Mouse (Mus musculus): ENCODE measurements around the gene Ncoa4. TPM values are rescaled to one million over a fixed set of nuclear protein-coding genes. Genes with fewer than 3 reads are reported as not detected.

Gene Ncoa4
- polyA plus RNA-seq, 1 experiment from 2014 or later: 289 TPM

GRCm38 (mm10) chr14:32141723-32142122 is 17.9 kb upstream of the Ncoa4 start, which contains the start of gene Msmb:
Msmb (plus strand) TSS chr14:32142023.
- no peak for ATAC-seq
- peak within 1 kb of the TSS; percentile 6; the same call in 1 of the 2 replicates for H3K9ac ChIP-seq
- H3K4me2 ChIP-seq: no peak within 1 kb of the TSS
- no peak within 1 kb of the TSS for H3K4me3 ChIP-seq
- no peaks in the 10 kb centered on the region for H3K36me3 ChIP-seq
- H3K4me1 ChIP-seq: peaks cover 49% of the 10 kb centered on the region
- H3K9me3 ChIP-seq (replicated peaks): no peaks in the 10 kb centered on the region
- H3K27me3 ChIP-seq (replicated peaks): no peaks in the 10 kb centered on the region
- 83% methylated on average over 5 of the region's 5 CpGs for WGBS (ENCODE audit: insufficient replicate concordance)
- H3K27ac ChIP-seq: peak within 1 kb of the TSS; percentile 0; the same call in 1 of the 2 replicates

DNA sequence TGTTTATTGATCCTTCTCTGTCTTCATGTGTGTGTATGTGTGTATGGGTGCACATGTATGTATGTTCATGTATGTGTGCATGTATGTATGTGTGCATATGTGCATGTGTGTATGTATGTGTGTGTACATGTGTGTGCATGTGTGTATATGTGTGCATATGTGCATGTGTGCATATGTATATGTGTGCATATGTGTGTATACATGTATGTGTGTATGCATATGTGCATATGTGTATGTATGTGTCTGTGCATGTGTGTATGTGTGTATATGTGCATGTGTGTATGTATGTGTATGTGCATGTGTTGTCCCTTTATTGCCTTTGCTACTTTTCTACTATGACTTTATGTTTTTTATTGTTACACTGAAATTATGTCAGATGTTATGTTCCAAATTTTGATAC is 14.9 kb upstream of the Ncoa4 start:
- Histone ChIP-seq H3K9ac (no peak overlapping the region; the same call in 1 of the 2 replicates), H3K4me3 (no peak overlapping the region), H3K4me2 (peak overlapping the region; percentile 14; the same call in 1 of the 2 replicates), H3K27ac (peak overlapping the region; percentile 34), H3K36me3 (no peaks in the 10 kb centered on the region), H3K4me1 (peaks cover 54% of the 10 kb centered on the region), H3K27me3 (replicated peaks) (no peaks in the 10 kb centered on the region), H3K9me3 (replicated peaks) (peaks cover 12% of the 10 kb centered on the region; the same call in 1 of the 2 replicates)
- no peak for ATAC-seq

GRCm38 (mm10) chr14:32145401-32145800 is 14.3 kb upstream of the Ncoa4 start:
- H3K36me3 ChIP-seq: no peaks in the 10 kb centered on the region
- no peaks in the 10 kb centered on the region for H3K27me3 ChIP-seq (replicated peaks)
- H3K27ac ChIP-seq: peak overlapping the region; percentile 96
- peak overlapping the region; percentile 69 for H3K4me2 ChIP-seq
- 55% methylated on average over 4 of the region's 4 CpGs for WGBS (ENCODE audit: insufficient replicate concordance)
- peaks cover 12% of the 10 kb centered on the region; the same call in 1 of the 2 replicates for H3K9me3 ChIP-seq (replicated peaks)
- peak overlapping the region; percentile 50 for H3K4me3 ChIP-seq
- peak overlapping the region; percentile 72 for H3K9ac ChIP-seq
- peaks cover 50% of the 10 kb centered on the region for H3K4me1 ChIP-seq
- peak; percentile 43 for ATAC-seq

DNA sequence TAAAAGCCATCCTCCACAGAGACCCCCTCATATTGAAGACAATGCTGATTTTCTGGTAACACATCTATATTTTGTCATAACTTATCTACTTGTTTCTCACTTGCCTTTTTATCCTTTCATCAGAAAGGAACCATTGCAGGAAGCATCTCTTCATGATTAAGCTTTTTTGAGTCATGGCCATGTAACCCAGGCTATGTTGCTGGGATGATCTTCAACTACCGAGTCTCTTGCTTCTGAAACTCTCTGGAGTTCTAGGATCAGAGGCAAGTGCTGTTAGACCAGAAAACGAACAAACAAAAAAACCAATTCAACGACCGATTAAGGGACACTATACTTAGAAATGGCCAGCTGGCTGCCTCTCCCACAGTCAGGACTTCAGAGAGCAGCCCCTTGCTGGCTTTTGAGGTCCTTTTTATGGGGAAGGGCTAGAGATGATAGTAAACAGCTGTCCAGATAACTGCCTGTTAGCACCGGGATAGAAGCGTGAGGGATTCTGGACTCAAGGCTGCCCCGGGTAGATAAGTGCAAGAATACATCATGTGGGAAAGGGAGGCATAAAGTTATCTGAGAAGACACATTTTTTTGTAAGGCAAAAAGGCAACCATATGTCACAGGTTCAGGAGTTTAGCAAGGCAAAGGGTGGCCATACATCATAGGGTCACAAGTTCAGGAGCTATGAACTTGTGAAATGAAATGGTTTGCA is 13.7 kb upstream of the Ncoa4 start:
- Histone ChIP-seq H3K4me3 (peak overlapping the region; percentile 50), H3K9me3 (replicated peaks) (peaks cover 12% of the 10 kb centered on the region; the same call in 1 of the 2 replicates), H3K27me3 (replicated peaks) (no peaks in the 10 kb centered on the region), H3K9ac (peak overlapping the region; percentile 72), H3K27ac (peak overlapping the region; percentile 96), H3K4me1 (peaks cover 44% of the 10 kb centered on the region), H3K4me2 (peak overlapping the region; percentile 69), H3K36me3 (no peaks in the 10 kb centered on the region)
- peak; percentile 96 for ATAC-seq
- WGBS (ENCODE audit: insufficient replicate concordance): 16% methylated on average over 7 of the region's 7 CpGs

- peak overlapping the region; percentile 44 for H3K9ac ChIP-seq
- peak overlapping the region; percentile 96 for H3K27ac ChIP-seq
- H3K4me3 ChIP-seq: 0 out of 2 replicates have a peak overlapping the region, but pooled peaks have one; percentile 4
- peaks cover 38% of the 10 kb centered on the region for H3K4me1 ChIP-seq
- no peaks in the 10 kb centered on the region for H3K27me3 ChIP-seq (replicated peaks)
- peaks cover 12% of the 10 kb centered on the region; the same call in 1 of the 2 replicates for H3K9me3 ChIP-seq (replicated peaks)
- H3K4me2 ChIP-seq: peak overlapping the region; percentile 69
- peak; percentile 53 for ATAC-seq
- WGBS (ENCODE audit: insufficient replicate concordance): 33% methylated on average over 2 of the region's 2 CpGs
- H3K36me3 ChIP-seq: no peaks in the 10 kb centered on the region
Measured at GRCm38 (mm10) chr14:32146578-32146977, 13.1 kb upstream of the Ncoa4 start.

DNA sequence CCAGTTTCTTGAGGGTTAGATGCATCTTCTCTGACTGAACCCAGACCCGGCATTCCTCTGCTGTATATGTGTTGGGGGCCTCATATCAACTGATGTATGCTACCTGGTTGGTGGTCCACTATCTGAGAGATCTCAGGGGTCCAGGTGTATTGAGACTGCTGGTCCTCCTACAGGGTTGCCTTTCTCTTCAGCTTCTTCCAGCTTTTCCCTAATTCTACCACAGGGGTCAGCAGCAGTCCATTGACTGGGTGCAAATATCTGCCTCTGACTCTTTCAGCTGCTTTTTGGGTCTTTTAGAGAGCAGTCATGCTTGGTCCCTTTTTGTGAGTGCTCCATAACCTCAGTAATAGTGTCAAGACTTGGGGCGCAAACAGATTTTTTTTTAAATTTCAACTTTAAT is 8.8 kb upstream of the Ncoa4 start:
- WGBS (ENCODE audit: insufficient replicate concordance): 70% methylated on average over 2 of the region's 2 CpGs
- Histone ChIP-seq H3K27me3 (replicated peaks) (no peaks in the 10 kb centered on the region), H3K4me3 (no peak overlapping the region), H3K9ac (no peak overlapping the region), H3K4me2 (no peak overlapping the region), H3K4me1 (peaks cover 14% of the 10 kb centered on the region), H3K27ac (no peak overlapping the region), H3K36me3 (no peaks in the 10 kb centered on the region), H3K9me3 (replicated peaks) (peaks cover 12% of the 10 kb centered on the region; the same call in 1 of the 2 replicates)
- ATAC-seq: no peak

- Histone ChIP-seq H3K9me3 (replicated peaks) (peaks cover 7% of the 10 kb centered on the region; the same call in 1 of the 2 replicates), H3K4me2 (no peak overlapping the region), H3K36me3 (no peaks in the 10 kb centered on the region), H3K4me3 (no peak overlapping the region), H3K27me3 (replicated peaks) (no peaks in the 10 kb centered on the region), H3K27ac (no peak overlapping the region), H3K4me1 (peaks cover 1% of the 10 kb centered on the region), H3K9ac (no peak overlapping the region)
- ATAC-seq: no peak
- WGBS (ENCODE audit: insufficient replicate concordance): 81% methylated on average over 18 of the region's 18 CpGs
Measured at GRCm38 (mm10) chr14:32152243-32152965, 7.3 kb upstream of the Ncoa4 start.

GRCm38 (mm10) chr14:32153156-32153555 is 6.5 kb upstream of the Ncoa4 start:
- Histone ChIP-seq H3K9me3 (replicated peaks) (no peaks in the 10 kb centered on the region; the same call in 1 of the 2 replicates), H3K27ac (no peak overlapping the region), H3K36me3 (no peaks in the 10 kb centered on the region), H3K4me3 (no peak overlapping the region), H3K27me3 (replicated peaks) (no peaks in the 10 kb centered on the region), H3K9ac (no peak overlapping the region), H3K4me2 (no peak overlapping the region), H3K4me1 (no peaks in the 10 kb centered on the region)
- 87% methylated on average over 2 of the region's 2 CpGs for WGBS (ENCODE audit: insufficient replicate concordance)
- no peak for ATAC-seq

DNA sequence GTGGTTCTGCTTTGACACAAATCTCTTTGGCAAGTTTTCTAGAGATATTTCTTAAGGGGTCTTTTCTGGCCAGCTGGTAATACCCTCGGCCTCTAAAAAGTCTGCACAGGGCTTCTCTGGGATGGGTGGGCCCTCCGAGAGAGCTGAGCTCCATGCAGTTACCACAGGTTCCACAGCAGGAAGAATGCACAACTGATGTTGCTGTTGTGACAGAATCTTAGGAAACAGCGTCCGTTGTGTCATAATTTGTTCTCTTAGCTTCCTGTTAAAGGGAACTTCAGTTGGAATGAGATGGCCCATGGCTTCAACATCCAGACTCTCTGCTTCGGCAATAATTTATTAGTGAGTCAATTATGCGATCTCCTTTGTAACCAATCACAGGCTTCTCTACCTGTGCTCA is 4.9 kb upstream of the Ncoa4 start:
- WGBS (ENCODE audit: insufficient replicate concordance): 80% methylated on average over 6 of the region's 6 CpGs
- no peak for ATAC-seq
- Histone ChIP-seq H3K36me3 (no peaks in the 10 kb centered on the region), H3K27ac (no peak overlapping the region), H3K9me3 (replicated peaks) (no peaks in the 10 kb centered on the region), H3K27me3 (replicated peaks) (no peaks in the 10 kb centered on the region), H3K4me1 (peaks cover 12% of the 10 kb centered on the region), H3K9ac (no peak overlapping the region), H3K4me3 (no peak overlapping the region), H3K4me2 (no peak overlapping the region)

GRCm38 (mm10) chr14:32159150-32159670 is 455 bp upstream of the Ncoa4 start:
- Histone ChIP-seq H3K4me1 (peaks cover 50% of the 10 kb centered on the region), H3K4me2 (peak overlapping the region; percentile 89), H3K36me3 (peaks cover 7% of the 10 kb centered on the region; the same call in 1 of the 2 replicates), H3K27me3 (replicated peaks) (no peaks in the 10 kb centered on the region), H3K27ac (peak overlapping the region; percentile 97), H3K9ac (peak overlapping the region; percentile 43), H3K9me3 (replicated peaks) (no peaks in the 10 kb centered on the region), H3K4me3 (peak overlapping the region; percentile 92)
- peak; percentile 2 for ATAC-seq
- 30% methylated on average over 4 of the region's 4 CpGs for WGBS (ENCODE audit: insufficient replicate concordance)

DNA sequence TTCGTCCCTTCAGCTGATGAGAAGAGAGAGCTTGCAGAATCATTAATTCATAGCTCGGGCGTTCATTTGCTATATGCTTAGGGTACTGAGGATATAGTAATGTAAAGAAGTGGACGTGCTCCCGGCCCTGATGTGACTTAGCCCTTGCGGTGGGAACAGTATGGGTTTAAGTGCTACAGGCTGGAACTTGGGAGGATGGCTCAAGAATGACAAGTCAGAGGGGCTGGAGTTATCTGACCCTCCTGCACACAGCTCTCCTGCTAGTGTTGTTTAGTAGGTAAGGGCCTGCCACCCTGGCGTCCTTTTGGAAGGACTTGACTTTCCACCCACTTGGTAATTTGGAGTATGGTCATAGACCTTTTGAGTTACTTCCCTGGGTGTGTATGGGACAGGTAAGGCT is 898 bp downstream of the Ncoa4 start:
- H3K9me3 ChIP-seq (replicated peaks): no peaks in the 10 kb centered on the region
- no peak for ATAC-seq
- H3K36me3 ChIP-seq: peaks cover 7% of the 10 kb centered on the region; the same call in 1 of the 2 replicates
- WGBS (ENCODE audit: insufficient replicate concordance): 8% methylated on average over 7 of the region's 7 CpGs
- H3K9ac ChIP-seq: peak overlapping the region; percentile 94
- peak overlapping the region; percentile 97 for H3K27ac ChIP-seq
- peak overlapping the region; percentile 89 for H3K4me2 ChIP-seq
- peaks cover 64% of the 10 kb centered on the region for H3K4me1 ChIP-seq
- H3K27me3 ChIP-seq (replicated peaks): no peaks in the 10 kb centered on the region
- H3K4me3 ChIP-seq: peak overlapping the region; percentile 92
